Mouse (Mus musculus): ENCODE results near the gene Gm3020. TPM values are rescaled to one million over a fixed set of nuclear protein-coding genes. Genes with fewer than 3 reads are reported as not detected.
"Not testable (repeated sequence)": the region's sequence is repeated elsewhere in the genome, so short reads cannot be mapped to it uniquely, and the experiment has no call there.

Gene Gm3020
- 1.9 and 3.3 TPM in 2 replicates for polyA plus RNA-seq (2012; rRNA removed)

GRCm38 (mm10) chr14:3651730-3652129 is at the start of gene Gm3020:
Gm3020 (plus strand) TSS chr14:3652030.
- not testable (repeated sequence) for H3K27ac ChIP-seq (ENCODE audit: insufficient read depth, low read length); H3K4me1 ChIP-seq (ENCODE audit: control insufficient read depth, insufficient read depth, low read length); DNase-seq; H3K27me3 ChIP-seq (ENCODE audit: control insufficient read depth, insufficient read depth, low read length); H3K4me3 ChIP-seq (replicated peaks; ENCODE audit: insufficient read depth, low read depth, low read length)
- WGBS = no CpG with 5 or more reads among the region's 32 CpGs

- not testable (repeated sequence) for DNase-seq; H3K27ac ChIP-seq (ENCODE audit: insufficient read depth, low read length); H3K4me1 ChIP-seq (ENCODE audit: control insufficient read depth, insufficient read depth, low read length); H3K27me3 ChIP-seq (ENCODE audit: control insufficient read depth, insufficient read depth, low read length); H3K4me3 ChIP-seq (replicated peaks; ENCODE audit: insufficient read depth, low read depth, low read length)
- WGBS = no CpG with 5 or more reads among the region's 2 CpGs
These were observed 17.6 kb upstream of the Gm3020 start, which contains the start of gene Gm3012 for GRCm38 (mm10) chr14:3634212-3634611. Gm3012 (plus strand) TSS chr14:3634512.

DNA sequence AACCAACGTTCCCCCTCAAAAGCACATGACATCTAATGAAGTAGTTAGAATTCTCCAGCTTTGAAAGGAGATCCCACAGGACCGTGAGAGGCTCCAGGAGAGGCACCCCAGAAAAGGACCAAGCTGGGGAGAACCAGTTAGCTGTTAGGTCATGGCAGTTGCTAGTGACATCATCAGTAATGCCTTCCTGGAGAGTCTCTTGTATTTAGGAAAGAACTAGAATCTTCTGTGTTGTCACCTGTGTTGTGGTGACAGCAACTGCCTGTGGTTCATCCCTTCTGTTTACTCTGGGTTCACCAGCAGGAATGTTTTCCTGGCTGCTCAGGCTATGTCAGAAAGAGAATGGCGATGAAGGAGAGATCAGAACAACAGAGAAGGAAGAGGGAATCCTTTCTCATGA is 36.7 kb downstream of the Gm3020 start, which contains the start of gene Gm3043:
TSS of gene Gm3043 (plus strand) at position 301 of the 400 bp plus-strand sequence.
- WGBS = no CpG with 5 or more reads among the region's 3 CpGs
- H3K27me3 ChIP-seq (ENCODE audit: control insufficient read depth, insufficient read depth, low read length); H3K27ac ChIP-seq (ENCODE audit: insufficient read depth, low read length); H3K4me3 ChIP-seq (replicated peaks; ENCODE audit: insufficient read depth, low read depth, low read length); H3K4me1 ChIP-seq (ENCODE audit: control insufficient read depth, insufficient read depth, low read length); DNase-seq: not testable (repeated sequence)

Other genes starting within 250 kb of the Gm3020 start
- 1.9 and 3.0 TPM in 2 replicates for gene Gm10409, start 239.4 kb upstream of the Gm3020 start, polyA plus RNA-seq (2012; rRNA removed)
- 1.1 and 1.3 TPM in 2 replicates for gene Gm3005, start 223.9 kb upstream of the Gm3020 start, polyA plus RNA-seq (2012; rRNA removed)
- gene Gm10408, start 202.7 kb upstream of the Gm3020 start, polyA plus RNA-seq (2012; rRNA removed) = not detected in 2 replicates
- not detected in 2 replicates for gene Gm3012, start 17.5 kb upstream of the Gm3020 start, polyA plus RNA-seq (2012; rRNA removed)
- not detected in 2 replicates for gene Gm3043, start 36.8 kb downstream of the Gm3020 start, polyA plus RNA-seq (2012; rRNA removed)
- gene Gm3002, start 158.0 kb downstream of the Gm3020 start, polyA plus RNA-seq (2012; rRNA removed) = 0.87 and 1.2 TPM in 2 replicates
- not detected in 2 replicates for gene Gm3033, start 194.2 kb downstream of the Gm3020 start, polyA plus RNA-seq (2012; rRNA removed)
- gene Gm2916, start 232.1 kb downstream of the Gm3020 start, polyA plus RNA-seq (2012; rRNA removed) = 0.21 TPM in 1 of 2 replicates, not detected in the other

All from cerebellum, adult 2 months (tissue).